ENCODE assay signal across 19 mouse cellular contexts in genomic region chr7:19586269-19586668, GRCm38 (mm10). TPM values are rescaled to one million over a fixed set of nuclear protein-coding genes. Genes with fewer than 3 reads are reported as not detected.
A peak's percentile ranks its signal among the peaks of the same experiment; 100 is the strongest.
DNase-seq lines count a peak whose midpoint lies in the region; ATAC-seq and TF ChIP-seq lines count a peak whose summit lies in the region.
"Had no signal": no experiment of that assay in that cellular context is flagged by ENCODE, and none has a peak within 500 bp of the region (broad histone marks: within the 10 kb centered on the region; RNA-seq: fewer than 3 reads in every experiment).

No protein-coding gene starts in this region.

- no peaks in the 10 kb centered on the region for H3K9me3 ChIP-seq in heart, embryonic 12.5 days (replicated peaks)
- no peaks in the 10 kb centered on the region for H3K9me3 ChIP-seq in megakaryocyte, embryonic 14.5 days
- H3K9me3 ChIP-seq in ES-E14 (ENCODE audit: control insufficient read depth, insufficient read depth, low read depth, low read length) = no peaks in the 10 kb centered on the region
- H3K9me3 ChIP-seq: embryonic facial prominence, embryonic 10.5 days; forebrain, embryonic 13.5 days; hindbrain, embryonic 13.5 days had no signal

- in situ Hi-C loops in ES-E14 (cut with MboI; ENCODE audit: low sequenced_read_pairs in 2 of 2, unreplicated experiment in 2 of 2) = no loop called here

- no peaks in the 10 kb centered on the region for H3K27me3 ChIP-seq in heart, embryonic 12.5 days (replicated peaks)
- H3K27me3 ChIP-seq in megakaryocyte, embryonic 14.5 days (replicated peaks) = no peaks in the 10 kb centered on the region
- H3K27me3 ChIP-seq: forebrain, embryonic 13.5 days; hindbrain, embryonic 13.5 days had no signal

- no peak overlapping the region for H3K27ac ChIP-seq in heart, embryonic 12.5 days (ENCODE audit: poor library complexity, severe bottlenecking)
- no peak overlapping the region for H3K27ac ChIP-seq in ES-E14 (ENCODE audit: insufficient read depth, low read depth, low read length, poor library complexity, severe bottlenecking)
- H3K27ac ChIP-seq in left cerebral cortex, adult 2 months = no peak overlapping the region
- H3K27ac ChIP-seq: embryonic facial prominence, embryonic 10.5 days; forebrain, embryonic 13.5 days; hindbrain, embryonic 13.5 days; hindbrain, postnatal 0 days had no signal

- DNase-seq in heart, adult 18-20 months = no peak
- DNase-seq in ES-E14 (ENCODE audit: low read depth, low spot score) (no peak), ZHBTc4 (ENCODE audit: low read depth, low spot score) (peak; percentile 60)
- DNase-seq in spleen, postnatal 4 days (ENCODE audit: low spot score in 2 of 2) = no peak
- DNase-seq in left cerebral cortex, adult 2 months (ENCODE audit: extremely low spot score in 1 of 2, low spot score in 2 of 2) = no peak
- DNase-seq: adrenal gland, postnatal 10 days; cerebellum, adult 18-20 months; cerebellum, adult 9-11 months; cerebellum, postnatal 36 days; forebrain, postnatal 0 days; gastrocnemius, postnatal 14 days; kidney, adult 11 months had no signal

- TF ChIP-seq CTCF in left cerebral cortex, adult 2 months (IDR thresholded peaks at IDR 0.05) = no peak

- peak overlapping the region; percentile 22; the same call in 1 of the 2 replicates for H3K4me2 ChIP-seq in heart, embryonic 12.5 days
- H3K4me2 ChIP-seq: forebrain, embryonic 13.5 days; hindbrain, embryonic 13.5 days had no signal

- 76% methylated on average over 46 of the region's 46 CpGs for WGBS in heart, embryonic 12.5 days

- peaks cover 99% of the 10 kb centered on the region for H3K36me3 ChIP-seq in heart, embryonic 12.5 days
- H3K36me3 ChIP-seq in megakaryocyte, embryonic 14.5 days (replicated peaks; ENCODE audit: low read length) = peaks cover 96% of the 10 kb centered on the region
- peaks cover 63% of the 10 kb centered on the region for H3K36me3 ChIP-seq in ES-E14 (ENCODE audit: control insufficient read depth, insufficient read depth, low read length, poor library complexity, severe bottlenecking)

- H3K4me3 ChIP-seq in heart, embryonic 12.5 days = no peak overlapping the region
- peak overlapping the region; percentile 42 for H3K4me3 ChIP-seq in megakaryocyte, embryonic 14.5 days (replicated peaks)
- peak overlapping the region; percentile 49 to 69; a peak in 3 of 4 replicates for H3K4me3 ChIP-seq in ES-E14 (ENCODE audit: insufficient read depth in 1 of 2, low read depth in 1 of 2, low read length in 2 of 2, poor library complexity in 1 of 2, severe bottlenecking in 1 of 2)
- no peak overlapping the region for H3K4me3 ChIP-seq in left cerebral cortex, adult 2 months
- H3K4me3 ChIP-seq: embryonic facial prominence, embryonic 10.5 days; forebrain, embryonic 13.5 days; hindbrain, embryonic 13.5 days had no signal

- peaks cover 15% of the 10 kb centered on the region for H3K4me1 ChIP-seq in heart, embryonic 12.5 days (replicated peaks)
- H3K4me1 ChIP-seq in megakaryocyte, embryonic 14.5 days = peaks cover 84% of the 10 kb centered on the region
- peaks cover 0 to 22% of the 10 kb centered on the region in 2 experiments; a peak in 3 of 4 replicates for H3K4me1 ChIP-seq in ES-E14 (ENCODE audit: control insufficient read depth in 2 of 2, insufficient read depth in 2 of 2, low read length in 2 of 2, poor library complexity in 1 of 2)
- H3K4me1 ChIP-seq: embryonic facial prominence, embryonic 10.5 days; forebrain, embryonic 13.5 days; hindbrain, embryonic 13.5 days had no signal

- no peak for ATAC-seq in heart, embryonic 12.5 days (ENCODE audit: insufficient number of reproducible peaks, low FRiP score)
- ATAC-seq in megakaryocyte, adult 5-6 weeks (ENCODE audit: poor library complexity, severe bottlenecking) = no peak
- ATAC-seq: forebrain, embryonic 13.5 days; forebrain, postnatal 0 days; hindbrain, postnatal 0 days had no signal

- H3K9ac ChIP-seq in heart, embryonic 12.5 days = peak overlapping the region; percentile 20; the same call in 1 of the 2 replicates
- peak overlapping the region; percentile 70 for H3K9ac ChIP-seq in ES-E14 (ENCODE audit: insufficient read depth, low read depth, low read length, poor library complexity, severe bottlenecking)
- H3K9ac ChIP-seq: forebrain, embryonic 13.5 days; forebrain, postnatal 0 days; hindbrain, embryonic 13.5 days had no signal

- intact Hi-C loops in left cerebral cortex, adult 2 months (cut with DNase I) = no loop called here

TF ChIP-seq in ES-E14, 5 proteins besides CTCF, POLR2A, EP300 and RAD21:
- TF ChIP-seq ZC3H11A (IDR thresholded peaks at IDR 0.05; ENCODE audit: borderline replicate concordance, low read depth, low read length) (no peak), MAFK (IDR thresholded peaks at IDR 0.05; ENCODE audit: insufficient read depth, low read depth, low read length) (no peak), CHD2 (IDR thresholded peaks at IDR 0.05; ENCODE audit: low read depth, low read length) (peak; percentile 66; the same call in 1 of the 2 replicates)

RNA-seq across cellular contexts. Expression of gene Gemin7, which starts 8.9 kb away (rescaled TPM):
- polyA plus RNA-seq in heart, embryonic 12.5 days (2016; fragmentation: Nextera tagmentation; extraction: Ambion mirVana) = 118 and 121 TPM in 2 replicates
- total RNA-seq in heart, adult 18-20 months (2021) = 10 to 100 TPM; 52.1 to 55.0 TPM
- polyA plus RNA-seq in megakaryocyte, embryonic 14.5 days (2012; ENCODE audit: insufficient read depth, low replicate concordance) = 30.5 and 69.9 TPM in 2 replicates
- 78.2 and 107 TPM in 2 replicates for total RNA-seq in megakaryocyte, adult 5-6 weeks (2015)
- 39.9 and 49.3 TPM in 2 replicates for total RNA-seq in megakaryocyte, adult 5-6 weeks (2017)
- total RNA-seq in ES-E14 (2012; rRNA removed) = 42.1 and 54.2 TPM in 2 replicates
- total RNA-seq in left cerebral cortex, adult 2 months (2021) = 10 to 100 TPM; 50.1 to 50.8 TPM

RNA-seq across cellular contexts. Expression of gene Zfp296, which starts 9.2 kb away (rescaled TPM):
- 0.32 and 0.36 TPM in 2 replicates for polyA plus RNA-seq in heart, embryonic 12.5 days (2016; fragmentation: Nextera tagmentation; extraction: Ambion mirVana)
- total RNA-seq in heart, adult 18-20 months (2021) = under 1 TPM; 0.35 to 0.49 TPM
- 6.0 and 13.6 TPM in 2 replicates for polyA plus RNA-seq in megakaryocyte, embryonic 14.5 days (2012; ENCODE audit: insufficient read depth, low replicate concordance)
- 4.5 and 5.4 TPM in 2 replicates for total RNA-seq in megakaryocyte, adult 5-6 weeks (2015)
- 3.2 and 4.8 TPM in 2 replicates for total RNA-seq in megakaryocyte, adult 5-6 weeks (2017)
- 32.2 and 35.3 TPM in 2 replicates for total RNA-seq in ES-E14 (2012; rRNA removed)
- total RNA-seq in left cerebral cortex, adult 2 months (2021) = 1 to 10 TPM; 1.5 to 2.0 TPM
- total RNA-seq: hindbrain, postnatal 0 days had no signal
- polyA plus RNA-seq: hindbrain, postnatal 0 days had no signal

RNA-seq across cellular contexts. Expression of gene Clasrp, which starts 18.0 kb away (rescaled TPM):
- 37.1 and 40.6 TPM in 2 replicates for polyA plus RNA-seq in heart, embryonic 12.5 days (2016; fragmentation: Nextera tagmentation; extraction: Ambion mirVana)
- 10 to 100 TPM; 10.5 to 15.6 TPM for total RNA-seq in heart, adult 18-20 months (2021)
- polyA plus RNA-seq in megakaryocyte, embryonic 14.5 days (2012; ENCODE audit: insufficient read depth, low replicate concordance) = 109 and 265 TPM in 2 replicates
- 15.8 and 23.4 TPM in 2 replicates for total RNA-seq in megakaryocyte, adult 5-6 weeks (2015)
- total RNA-seq in megakaryocyte, adult 5-6 weeks (2017) = 28.8 and 32.6 TPM in 2 replicates
- 52.7 and 83.4 TPM in 2 replicates for total RNA-seq in ES-E14 (2012; rRNA removed)
- 10 to 100 TPM; 92.7 to 98.3 TPM for total RNA-seq in left cerebral cortex, adult 2 months (2021)

RNA-seq across cellular contexts. Expression of gene Ppp1r37, which starts 23.4 kb away (rescaled TPM):
- polyA plus RNA-seq in heart, embryonic 12.5 days (2016; fragmentation: Nextera tagmentation; extraction: Ambion mirVana) = 26.2 and 26.5 TPM in 2 replicates
- 10 to 100 TPM; 61.1 to 63.1 TPM for total RNA-seq in heart, adult 18-20 months (2021)
- polyA plus RNA-seq in megakaryocyte, embryonic 14.5 days (2012; ENCODE audit: insufficient read depth, low replicate concordance) = 88.1 and 108 TPM in 2 replicates
- total RNA-seq in megakaryocyte, adult 5-6 weeks (2015) = 10.4 and 13.1 TPM in 2 replicates
- 14.1 and 14.3 TPM in 2 replicates for total RNA-seq in megakaryocyte, adult 5-6 weeks (2017)
- 25.3 and 37.7 TPM in 2 replicates for total RNA-seq in ES-E14 (2012; rRNA removed)
- 100 to 1,000 TPM; 148 to 150 TPM for total RNA-seq in left cerebral cortex, adult 2 months (2021)

RNA-seq across cellular contexts. Expression of gene Relb, which starts 43.0 kb away (rescaled TPM):
- polyA plus RNA-seq in heart, embryonic 12.5 days (2016; fragmentation: Nextera tagmentation; extraction: Ambion mirVana) = 4.6 and 4.7 TPM in 2 replicates
- 1 to 10 TPM; 9.0 to 9.2 TPM for total RNA-seq in heart, adult 18-20 months (2021)
- 14.8 and 22.5 TPM in 2 replicates for polyA plus RNA-seq in megakaryocyte, embryonic 14.5 days (2012; ENCODE audit: insufficient read depth, low replicate concordance)
- total RNA-seq in megakaryocyte, adult 5-6 weeks (2015) = 8.3 and 8.6 TPM in 2 replicates
- total RNA-seq in megakaryocyte, adult 5-6 weeks (2017) = 9.3 and 10.3 TPM in 2 replicates
- 13.9 and 15.1 TPM in 2 replicates for total RNA-seq in ES-E14 (2012; rRNA removed)
- 1 to 10 TPM; 7.2 to 7.7 TPM for total RNA-seq in left cerebral cortex, adult 2 months (2021)

Comparison
In these comparisons a context has a peak if more than half of its experiments do, and no peak if none do; other contexts are left out.
1. H3K4me3 ChIP-seq: peak in megakaryocyte, embryonic 14.5 days (single experiment) and ES-E14 (2 of 2); none in heart, embryonic 12.5 days (single experiment) and left cerebral cortex, adult 2 months (single experiment).